Mouse (Mus musculus) liver, adult (tissue): ENCODE results near the gene Hfe.
"Not testable (repeated sequence)": the region's sequence is repeated elsewhere in the genome, so short reads cannot be mapped to it uniquely, and the experiment has no call there.

Source experiments
- GATA4 ChIP-seq: IDR thresholded peaks from 2 replicates; pipeline ENCODE4 v1.6.1; 2014; ENCODE audit warnings: mild to moderate bottlenecking, low read length; ENCODE audit not compliant: insufficient replicate concordance

Gene Hfe

GRCm38 (mm10) chr13:23710374-23711089 is at the start of gene Hfe:
Hfe (minus strand) TSS chr13:23710854.
- peak; percentile 25; the same call in 1 of the 2 replicates for TF ChIP-seq GATA4

GRCm38 (mm10) chr13:23759916-23760239 is 49.2 kb upstream of the Hfe start:
- TF ChIP-seq GATA4: no peak

- no peak for TF ChIP-seq GATA4
Measured at GRCm38 (mm10) chr13:23759251-23759771, 48.7 kb upstream of the Hfe start.

GRCm38 (mm10) chr13:23757921-23758320 is 47.3 kb upstream of the Hfe start:
- TF ChIP-seq GATA4: no peak

- TF ChIP-seq GATA4: no peak
Measured at GRCm38 (mm10) chr13:23757211-23757773, 46.6 kb upstream of the Hfe start.

GRCm38 (mm10) chr13:23756790-23757189 is 46.1 kb upstream of the Hfe start, which contains the start of gene Hist1h4b:
Hist1h4b (plus strand) TSS chr13:23757013.
- TF ChIP-seq GATA4: no peak

GRCm38 (mm10) chr13:23755000-23755399 is 44.3 kb upstream of the Hfe start:
- no peak for TF ChIP-seq GATA4

- no peak for TF ChIP-seq GATA4
Measured at GRCm38 (mm10) chr13:23753314-23754078, 42.8 kb upstream of the Hfe start.

- no peak for TF ChIP-seq GATA4
Measured at GRCm38 (mm10) chr13:23752742-23753172, 42.1 kb upstream of the Hfe start.

- TF ChIP-seq GATA4: not testable (repeated sequence)
Measured at GRCm38 (mm10) chr13:23752067-23752741, 41.5 kb upstream of the Hfe start, which contains the start of gene Hist1h3b. Hist1h3b (plus strand) TSS chr13:23752267.

- TF ChIP-seq GATA4: no peak
Measured at GRCm38 (mm10) chr13:23751478-23751956, 40.9 kb upstream of the Hfe start.

- not testable (repeated sequence) for TF ChIP-seq GATA4
Measured at GRCm38 (mm10) chr13:23750839-23751477, 40.3 kb upstream of the Hfe start, which contains the start of gene Hist1h2ab. Hist1h2ab (plus strand) TSS chr13:23751126.

GRCm38 (mm10) chr13:23749563-23750121 is 39.0 kb upstream of the Hfe start:
- no peak for TF ChIP-seq GATA4

- TF ChIP-seq GATA4: no peak
Measured at GRCm38 (mm10) chr13:23747892-23748288, 37.2 kb upstream of the Hfe start.

GRCm38 (mm10) chr13:23747081-23747891 is 36.6 kb upstream of the Hfe start:
- no peak for TF ChIP-seq GATA4
